Mouse (Mus musculus) brain, embryonic 14.5 days (tissue): ENCODE data around the gene Pcdh15. TPM values are rescaled to one million over a fixed set of nuclear protein-coding genes. Genes with fewer than 3 reads are reported as not detected.
A peak's percentile ranks its signal among the peaks of the same experiment; 100 is the strongest.

ENCODE experiments used
- DNase-seq: peaks from one replicate; pipeline ENCODE4 v3.0.0-alpha.2; 2011; ENCODE audit warnings: low read depth
- CTCF ChIP-seq: fragments of 200-500 bp; IDR thresholded peaks from 2 replicates; pipeline ENCODE4 v1.5.1; 2012; ENCODE audit warnings: inconsistent platforms, mild to moderate bottlenecking, moderate library complexity, borderline replicate concordance; ENCODE audit not compliant: insufficient read depth, insufficient read length; ENCODE audit errors: extremely low read depth
- POLR2A ChIP-seq: fragments of 200-500 bp; IDR thresholded peaks from 2 replicates; pipeline ENCODE4 v1.6.1; 2012; ENCODE audit warnings: mild to moderate bottlenecking, inconsistent platforms, borderline replicate concordance; ENCODE audit not compliant: poor library complexity, insufficient read depth, insufficient read length, severe bottlenecking; ENCODE audit errors: extremely low read depth
- polyA plus RNA-seq: library from polyadenylated mRNA; depleted of rRNA; stranded (reverse); fragments of >200 nt; gene quantifications from 2 replicates; pipeline ENCODE4 v1.2.3, GENCODE M21; 2012

Gene Pcdh15
- polyA plus RNA-seq, 1 experiment, result 10.1 TPM

- peak; percentile 66 for DNase-seq
- TF ChIP-seq CTCF, result no peak
- no peak for TF ChIP-seq POLR2A
These were observed 1158.7 kb downstream of the Pcdh15 start for GRCm38 (mm10) chr10:74257716-74258446.

DNA sequence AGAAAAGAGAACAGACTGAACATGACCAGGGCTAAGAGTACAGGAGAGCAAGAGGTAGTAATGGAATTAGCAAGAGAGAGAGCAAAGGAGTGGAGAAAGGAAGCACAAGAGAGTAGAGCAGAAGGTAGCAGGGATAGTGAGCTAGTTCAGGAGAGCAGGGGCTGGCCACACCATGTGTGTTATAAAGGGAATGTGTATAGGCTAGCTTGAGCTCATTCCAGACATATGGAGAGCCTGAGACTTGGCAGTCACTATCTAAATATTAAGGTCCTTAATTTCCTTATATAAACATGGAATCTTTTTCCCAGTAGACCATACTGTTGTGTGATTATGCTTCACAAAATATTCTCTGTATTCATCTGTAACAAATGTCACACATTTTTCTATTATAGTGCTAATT, 1159.5 kb downstream of the Pcdh15 start:
- no peak for TF ChIP-seq POLR2A
- no peak for TF ChIP-seq CTCF
- DNase-seq, result no peak

GRCm38 (mm10) chr10:74269637-74270269, 1170.6 kb downstream of the Pcdh15 start:
- no peak for TF ChIP-seq CTCF
- no peak for TF ChIP-seq POLR2A
- DNase-seq, result peak; percentile 60

DNA sequence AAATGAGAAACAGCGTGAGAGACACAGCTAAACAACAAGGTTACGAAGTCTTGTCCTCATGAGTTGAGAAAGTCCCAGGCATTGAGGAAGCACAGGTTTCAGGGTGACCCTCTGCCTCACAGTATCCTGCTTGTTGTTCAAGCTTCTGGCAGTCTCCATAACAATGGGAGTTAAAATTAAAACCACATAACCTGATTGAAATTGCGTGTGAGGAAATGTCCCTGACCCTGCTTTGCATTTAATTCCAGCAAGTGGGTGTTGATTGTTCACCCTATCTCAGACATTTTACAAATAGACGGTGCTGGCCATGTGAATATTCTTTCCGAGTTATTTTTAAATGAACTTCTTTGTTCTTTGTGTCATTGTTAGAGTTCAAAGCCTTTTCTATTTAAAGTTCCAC, 1171.8 kb downstream of the Pcdh15 start:
- no peak for DNase-seq
- no peak for TF ChIP-seq POLR2A
- no peak for TF ChIP-seq CTCF

DNA sequence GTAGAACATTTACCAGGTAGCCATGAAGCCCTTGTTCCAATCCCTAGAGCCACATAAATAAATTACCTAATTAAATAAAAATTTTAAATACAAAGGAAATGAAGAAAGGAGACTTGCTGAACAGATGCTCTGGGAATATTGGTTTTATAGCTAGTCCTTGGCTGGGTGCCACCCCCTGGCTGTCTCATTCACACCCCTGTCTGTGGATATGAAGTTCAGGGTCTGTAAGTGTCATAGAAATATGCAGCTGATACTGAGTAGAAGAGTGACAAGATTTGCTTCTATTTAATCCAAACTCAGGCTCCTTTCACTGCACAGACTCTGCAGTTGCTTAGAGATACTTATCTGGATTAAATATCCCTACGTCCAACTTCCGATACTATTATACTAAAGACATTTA, 1205.0 kb downstream of the Pcdh15 start:
- TF ChIP-seq POLR2A (no peak), CTCF (no peak)
- DNase-seq, result peak; percentile 73

GRCm38 (mm10) chr10:74305439-74306158, 1206.5 kb downstream of the Pcdh15 start:
- DNase-seq, result no peak
- TF ChIP-seq CTCF (no peak), POLR2A (no peak)

DNA sequence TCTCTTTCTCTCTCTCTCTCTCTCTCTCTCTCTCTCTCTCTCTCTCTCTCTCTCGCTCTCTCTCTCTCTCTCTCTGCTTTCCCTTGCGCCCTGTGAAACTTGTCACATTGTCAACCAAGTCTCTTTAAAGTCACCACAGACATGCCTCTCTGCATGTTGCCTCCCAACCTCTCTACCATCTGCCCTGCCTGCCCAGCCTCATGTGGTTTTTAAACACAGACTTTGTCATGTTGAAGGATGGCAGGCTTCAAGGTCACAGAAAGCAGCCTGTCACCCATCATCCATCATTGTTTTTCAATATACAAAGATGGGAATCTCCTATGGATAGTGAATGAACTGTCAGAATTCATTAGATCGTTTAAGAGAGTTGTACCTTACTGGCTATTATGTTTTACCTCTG, 1207.9 kb downstream of the Pcdh15 start:
- DNase-seq, result peak; percentile 19
- no peak for TF ChIP-seq POLR2A
- no peak for TF ChIP-seq CTCF

DNA sequence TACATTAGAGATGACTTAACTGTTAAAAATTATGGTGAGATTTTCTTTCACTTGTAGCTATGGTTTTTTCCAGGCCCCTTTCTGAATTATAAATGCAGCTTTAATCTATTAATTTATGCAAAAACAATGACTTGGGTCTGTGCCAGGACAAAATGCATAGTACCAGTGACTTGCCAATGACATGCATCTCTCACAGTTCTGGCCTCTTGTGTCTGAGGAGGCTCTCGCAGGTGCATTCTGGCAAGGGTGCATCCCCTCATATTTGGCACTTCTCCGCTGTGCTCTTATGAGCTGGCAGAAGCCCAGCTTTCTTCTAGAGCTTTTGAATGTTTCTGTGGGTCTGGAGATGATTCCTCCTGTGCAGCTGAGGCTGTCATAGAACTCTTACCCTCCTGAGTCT, 1216.9 kb downstream of the Pcdh15 start:
- DNase-seq, result peak; percentile 58

DNA sequence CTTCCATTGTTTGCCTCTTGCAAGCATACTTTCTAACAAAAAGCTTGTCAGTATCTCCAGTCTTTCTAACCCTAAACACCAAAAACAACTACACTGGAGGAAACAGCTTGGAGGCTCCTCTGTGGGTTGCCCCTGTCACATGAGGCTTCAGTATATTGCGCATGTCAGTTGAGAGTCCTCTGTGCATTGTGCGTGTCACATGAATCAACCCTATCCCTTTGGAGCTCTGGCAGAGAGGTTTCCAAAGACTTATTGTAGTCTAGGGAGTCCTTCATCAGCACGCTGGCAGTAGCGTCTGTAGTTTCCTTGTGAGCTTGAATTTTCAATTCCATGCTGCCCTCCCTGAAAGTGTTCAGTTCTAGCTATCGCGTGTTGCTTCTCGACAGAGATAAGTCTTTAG, 1236.3 kb downstream of the Pcdh15 start:
- TF ChIP-seq POLR2A (no peak), CTCF (no peak)
- no peak for DNase-seq

More for the DNA sequence above, 1216.9 kb downstream of the Pcdh15 start:
- TF ChIP-seq POLR2A (no peak), CTCF (no peak)

- peak; percentile 58 for DNase-seq
- no peak for TF ChIP-seq POLR2A
- TF ChIP-seq CTCF, result no peak
These were observed 1240.4 kb downstream of the Pcdh15 start for GRCm38 (mm10) chr10:74339247-74340160.
